Mouse (Mus musculus) induced T-regulatory cell, adult 2 months (primary cell): ENCODE data around the gene Cdc7.

Experiments used
- DNase-seq: peaks from one replicate; pipeline ENCODE4 v3.0.0-alpha.2; 2012; ENCODE audit warnings: low read depth

Gene Cdc7

DNA sequence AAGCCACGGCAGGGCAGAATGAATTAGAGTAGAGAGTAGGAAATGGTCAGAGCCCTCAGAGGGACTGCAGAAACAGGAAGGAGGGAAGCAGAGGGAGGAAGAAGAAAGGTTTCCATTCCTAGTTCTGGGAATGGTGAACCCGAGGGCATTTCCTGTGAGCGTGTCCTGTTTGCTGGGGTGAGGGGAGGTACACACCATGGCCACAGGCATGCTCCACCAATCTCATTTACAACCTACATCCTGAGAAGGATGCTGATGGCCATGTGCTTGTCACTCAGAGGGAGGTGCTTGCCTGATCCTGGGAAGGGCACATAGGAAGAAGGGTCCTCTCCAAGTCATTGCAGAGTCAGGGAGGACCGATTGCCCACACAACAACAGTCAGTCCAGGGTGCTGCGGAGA lies 59.8 kb downstream of the Cdc7 start:
- no peak for DNase-seq

DNA sequence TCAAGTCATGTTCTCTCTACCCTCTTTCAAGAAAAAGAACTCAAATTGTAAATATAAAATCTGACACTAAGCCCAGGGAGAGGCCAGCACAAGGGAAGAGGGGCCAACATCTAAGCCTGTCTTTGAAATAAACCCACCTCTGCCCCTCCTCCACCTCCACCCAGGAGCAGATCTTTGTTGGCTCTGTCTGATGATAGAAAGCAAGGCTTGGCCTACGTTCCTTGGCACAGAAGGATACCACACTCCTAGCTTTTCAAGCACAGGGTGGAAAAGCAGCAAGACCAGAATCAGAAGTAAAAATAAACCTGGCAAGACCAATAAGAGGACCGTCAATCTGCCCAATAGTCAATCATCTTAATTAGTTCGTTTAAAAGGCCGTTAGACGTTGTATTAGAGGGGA lies 61.2 kb downstream of the Cdc7 start:
- DNase-seq, result no peak

DNA sequence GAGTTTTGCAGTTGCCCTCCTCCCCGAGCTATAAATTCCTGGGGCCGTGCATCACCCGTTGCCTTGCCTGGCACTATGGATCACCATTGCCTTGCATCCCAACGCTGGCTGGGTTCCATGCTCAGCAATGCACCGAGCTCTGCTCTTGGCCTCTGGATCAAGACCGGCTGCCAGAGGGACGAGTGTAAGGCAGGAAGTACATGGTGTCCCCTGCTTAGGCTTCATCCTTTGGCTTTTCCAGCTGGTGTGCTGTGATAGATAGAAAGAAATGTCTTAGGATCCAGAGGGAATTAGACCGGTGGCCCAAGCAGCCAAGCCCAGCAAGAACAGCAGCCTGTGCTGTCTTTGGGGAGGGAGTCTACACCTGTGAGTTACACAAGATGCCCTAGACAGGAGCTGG lies 61.7 kb downstream of the Cdc7 start:
- no peak for DNase-seq

DNA sequence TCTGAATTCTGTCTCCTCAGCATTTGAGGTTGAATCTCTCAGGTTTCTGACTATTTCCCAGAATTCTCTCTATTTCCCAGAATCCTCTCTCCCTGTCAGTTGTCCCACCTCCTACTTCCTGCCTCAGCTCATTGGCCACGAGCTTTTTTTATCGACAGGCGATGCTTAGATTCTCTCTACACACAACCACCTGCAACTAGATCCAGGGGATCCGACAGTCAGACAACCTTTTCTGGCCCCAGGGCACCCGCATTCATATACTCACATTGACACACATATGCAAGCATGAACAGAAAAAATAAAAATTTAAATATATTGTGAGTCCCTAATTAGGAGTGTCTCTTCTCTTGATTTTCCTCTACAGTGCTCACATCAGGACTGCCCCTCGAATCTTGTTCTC lies 63.5 kb downstream of the Cdc7 start:
- DNase-seq, result no peak

DNA sequence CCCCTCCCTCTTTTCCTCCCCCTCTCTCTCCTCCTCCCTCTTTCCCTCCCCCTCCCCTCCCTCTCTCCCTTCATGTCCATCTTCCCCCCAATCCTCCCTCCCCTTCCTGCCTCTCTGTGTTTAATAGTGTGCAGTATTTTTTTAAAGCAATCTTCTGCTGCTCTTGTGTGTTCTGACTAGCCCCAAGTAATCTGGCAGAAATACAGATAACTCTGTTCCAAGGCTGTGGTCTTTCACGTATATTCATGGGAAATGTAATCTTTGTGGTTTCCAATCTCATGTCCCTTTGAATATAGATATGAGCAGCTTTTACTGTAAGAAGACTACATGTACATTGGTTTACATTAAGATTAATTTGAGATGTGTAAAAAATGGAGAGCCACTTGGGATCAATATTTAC lies 64.4 kb downstream of the Cdc7 start:
- DNase-seq, result no peak

DNA sequence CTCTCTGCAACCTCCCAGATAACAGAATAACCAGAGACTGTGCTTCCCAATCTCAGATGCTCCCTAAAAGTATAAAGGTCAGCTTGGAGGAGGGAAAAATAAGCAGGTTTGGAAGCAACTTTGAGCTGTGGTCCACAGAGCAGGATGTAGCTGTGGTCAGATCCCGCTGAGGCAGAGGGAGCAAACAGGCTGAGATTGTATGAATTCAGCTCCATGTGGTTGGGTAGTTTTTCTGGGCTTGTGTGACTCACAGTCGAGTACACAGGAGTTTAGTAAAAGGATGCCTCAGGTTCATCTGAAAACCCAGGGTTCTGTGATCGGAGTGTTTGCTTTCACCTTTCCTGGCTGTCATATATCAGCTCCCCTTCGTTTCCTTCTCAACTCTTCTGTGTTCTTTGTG lies 65.7 kb downstream of the Cdc7 start:
- DNase-seq, result no peak

DNA sequence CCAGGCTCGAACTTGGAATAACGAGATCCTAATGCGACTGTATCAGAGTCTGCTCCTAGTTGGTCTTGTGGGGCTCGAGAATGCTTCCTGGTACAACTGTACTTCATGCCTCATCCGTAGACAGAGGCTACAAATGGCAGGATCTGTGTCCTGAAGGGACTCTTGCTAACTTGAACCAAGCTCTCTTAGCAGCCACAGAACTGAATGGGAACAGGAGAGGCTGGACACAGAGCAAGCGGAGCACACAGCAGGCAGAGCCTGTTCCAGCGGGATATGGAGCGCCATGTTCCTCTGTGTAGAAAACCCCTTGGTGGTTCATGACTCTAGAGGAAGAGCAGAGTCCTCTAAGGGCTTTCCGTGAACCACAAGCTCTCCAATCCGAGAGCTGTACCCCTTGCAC lies 66.7 kb downstream of the Cdc7 start:
- DNase-seq, result no peak
